Mouse (Mus musculus): ENCODE measurements at regions not wholly inside any gene's neighbourhood (a gene's known extent, or its start where the extent isn't known, plus 50 kb on each side); places are given as distances from the start of the nearest gene placed in this dataset.

DNA sequence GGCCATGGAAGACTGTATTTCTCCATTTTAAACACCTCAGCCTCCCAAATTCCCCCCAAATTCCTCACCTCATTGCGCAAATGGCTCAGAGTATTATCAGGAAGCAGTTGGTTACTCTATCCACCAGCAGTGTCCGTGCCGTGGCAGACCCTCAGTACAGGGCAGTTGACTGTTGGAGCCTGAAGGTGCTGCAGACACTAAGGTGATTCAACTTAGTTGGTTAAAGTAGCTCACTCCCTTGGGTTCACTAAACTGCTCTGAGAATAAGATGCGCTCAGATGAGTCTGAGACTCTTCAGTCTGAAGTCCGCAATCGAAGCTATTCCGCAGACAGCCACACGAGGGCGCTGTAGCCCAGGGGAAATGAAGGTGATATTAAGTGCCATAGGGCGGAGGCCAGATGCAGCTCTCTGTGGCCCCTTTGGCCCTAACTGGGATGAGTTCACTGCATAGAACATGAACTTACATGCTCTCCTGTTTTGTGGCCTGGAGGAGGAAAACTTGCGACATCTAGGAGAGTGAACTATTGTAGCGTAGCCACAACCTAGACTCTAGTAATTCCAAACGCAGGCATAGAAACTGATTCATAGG, 62.9 kb downstream of the Amer3 start:
- peak; percentile 70 for DNase-seq

GRCm38 (mm10) chr1:34653963-34654644, 74.6 kb downstream of the Amer3 start:
- DNase-seq, result no peak

DNA sequence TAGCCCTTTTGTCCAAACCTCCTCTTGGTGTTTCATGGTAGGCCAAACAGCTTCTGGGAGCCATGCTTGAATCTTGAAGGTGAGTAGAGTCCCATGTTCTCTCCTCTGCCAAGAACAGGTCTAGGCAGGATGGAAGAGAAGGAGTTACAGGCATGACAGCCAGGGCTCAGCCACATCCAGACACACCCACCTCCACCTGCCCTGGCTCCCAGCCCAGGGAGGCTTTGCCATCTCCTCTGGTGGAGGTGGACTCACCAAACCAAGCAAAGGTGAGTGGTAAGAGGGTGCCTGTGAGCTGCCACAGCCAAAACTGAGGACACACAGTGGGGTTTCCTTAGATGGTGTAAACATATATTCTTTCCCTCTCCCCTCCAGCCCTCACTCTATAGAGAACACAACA, 78.0 kb downstream of the Amer3 start:
- no peak for DNase-seq

- DNase-seq, result no peak
Measured at GRCm38 (mm10) chr1:34663875-34664547, 84.6 kb downstream of the Amer3 start.

GRCm38 (mm10) chr1:34664816-34665511, 85.5 kb downstream of the Amer3 start:
- DNase-seq, result peak; percentile 52

- no peak for DNase-seq
Measured at GRCm38 (mm10) chr1:34665512-34665854, 86.0 kb downstream of the Amer3 start.

GRCm38 (mm10) chr1:34666226-34666662, 86.8 kb downstream of the Amer3 start:
- DNase-seq, result no peak

- DNase-seq, result no peak
Measured at GRCm38 (mm10) chr1:34677105-34677741, 97.8 kb downstream of the Amer3 start.

DNA sequence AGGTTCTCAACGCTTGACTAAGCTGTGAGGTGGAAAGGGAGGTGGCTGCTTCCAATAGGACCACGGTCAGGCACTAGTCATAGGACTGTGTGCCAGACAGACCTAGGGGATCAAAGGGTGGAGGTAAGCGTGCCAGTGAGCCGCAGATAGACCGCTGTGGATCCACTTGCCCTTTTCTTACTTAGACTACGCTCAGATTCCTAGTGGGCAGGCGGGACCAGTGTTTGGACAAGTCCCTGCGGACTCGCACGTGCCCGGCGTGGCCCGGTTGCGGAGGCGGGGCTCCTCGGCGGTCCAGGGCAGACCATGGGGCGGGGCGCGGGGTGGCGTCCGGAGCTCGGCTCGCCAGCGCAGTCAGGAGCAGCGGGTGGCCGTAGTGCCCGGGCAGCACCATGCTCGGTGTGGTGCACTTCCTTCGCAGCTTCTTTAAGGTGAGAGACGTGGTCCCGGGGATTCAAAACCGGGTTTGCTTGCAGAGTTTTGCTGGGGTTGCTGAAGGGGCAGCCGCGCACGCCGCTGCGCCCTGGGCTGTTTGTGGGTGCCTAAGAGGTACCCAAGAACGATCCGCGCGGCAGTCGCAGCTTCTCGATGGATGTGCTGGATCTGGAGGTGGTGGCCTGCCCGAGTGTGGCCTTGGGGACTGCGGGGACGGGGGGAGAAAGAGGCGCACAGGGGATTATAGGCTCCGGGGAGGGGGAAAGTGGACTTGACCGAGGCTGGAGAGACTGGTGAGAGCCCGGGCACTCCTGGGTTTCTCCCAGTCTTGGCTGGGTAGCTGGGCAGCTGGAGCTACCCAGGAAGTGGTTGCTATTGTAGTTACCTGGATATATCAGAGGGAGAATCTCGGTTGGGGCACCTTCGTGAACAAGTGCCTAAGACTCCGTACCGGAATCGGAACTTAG, 98.6 kb downstream of the Amer3 start:
- peak; percentile 79 for DNase-seq

DNA sequence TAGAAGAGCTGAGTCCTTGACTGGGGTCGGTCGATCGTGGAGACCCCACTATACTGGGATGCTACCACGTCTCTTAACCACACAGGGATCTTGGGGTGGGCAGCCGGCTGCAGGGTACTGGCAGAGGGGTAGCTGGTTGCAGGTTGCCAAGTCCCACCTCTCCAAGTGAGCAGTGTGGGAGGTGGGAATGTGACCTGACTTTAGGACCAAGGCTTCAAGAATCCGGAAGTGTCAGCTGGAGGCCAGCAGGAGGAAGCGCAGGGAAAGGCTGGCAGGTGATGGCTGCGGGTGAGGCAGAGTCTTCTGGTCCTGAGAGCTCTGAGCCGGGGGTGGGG, 99.2 kb downstream of the Amer3 start:
- DNase-seq, result no peak

GRCm38 (mm10) chr1:34686539-34686938, 107.1 kb downstream of the Amer3 start:
- DNase-seq, result no peak

DNA sequence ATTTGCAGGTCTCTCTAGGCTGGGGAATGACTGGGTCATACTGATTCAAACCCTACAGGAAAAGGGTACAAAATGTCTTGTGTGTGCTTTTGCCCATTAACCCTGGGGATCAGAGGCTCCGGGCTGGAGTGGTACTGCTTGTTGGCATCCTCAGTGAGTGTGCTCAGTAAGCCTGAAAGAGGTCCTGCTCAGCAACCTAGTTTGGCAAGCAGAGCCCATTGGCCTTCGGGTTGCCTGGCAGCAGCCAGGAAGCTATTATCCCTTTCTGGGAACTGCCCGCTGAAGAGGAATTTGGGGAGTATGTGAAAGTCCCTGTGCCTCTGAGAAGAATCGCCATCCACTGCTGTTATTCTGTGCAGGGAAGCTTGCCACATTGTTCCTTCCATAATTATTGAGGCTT, 117.1 kb downstream of the Amer3 start:
- no peak for DNase-seq

GRCm38 (mm10) chr1:34700237-34701030, 121.0 kb downstream of the Amer3 start:
- peak; percentile 44 for DNase-seq

- DNase-seq, result no peak
Measured at GRCm38 (mm10) chr1:34701436-34701835, 122.0 kb downstream of the Amer3 start.

DNA sequence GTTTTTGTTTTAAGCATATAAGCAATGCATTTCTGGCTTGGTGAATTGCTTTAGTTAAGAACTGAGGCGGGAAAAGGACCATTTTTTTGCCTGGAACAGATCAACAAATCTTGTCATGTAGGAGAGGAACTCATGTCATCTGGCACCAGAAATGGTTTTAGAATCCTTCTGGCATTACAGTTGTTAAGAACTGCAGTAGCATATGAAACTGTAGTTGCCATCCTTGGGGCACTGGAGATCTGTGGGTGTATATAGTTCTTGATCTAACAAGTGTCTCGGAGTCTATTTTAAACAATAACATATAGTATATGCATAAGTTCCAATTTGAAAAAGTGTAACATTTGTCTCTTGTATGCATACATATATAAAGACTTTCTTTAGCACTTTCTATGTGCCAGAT, 129.6 kb downstream of the Amer3 start:
- no peak for DNase-seq

DNA sequence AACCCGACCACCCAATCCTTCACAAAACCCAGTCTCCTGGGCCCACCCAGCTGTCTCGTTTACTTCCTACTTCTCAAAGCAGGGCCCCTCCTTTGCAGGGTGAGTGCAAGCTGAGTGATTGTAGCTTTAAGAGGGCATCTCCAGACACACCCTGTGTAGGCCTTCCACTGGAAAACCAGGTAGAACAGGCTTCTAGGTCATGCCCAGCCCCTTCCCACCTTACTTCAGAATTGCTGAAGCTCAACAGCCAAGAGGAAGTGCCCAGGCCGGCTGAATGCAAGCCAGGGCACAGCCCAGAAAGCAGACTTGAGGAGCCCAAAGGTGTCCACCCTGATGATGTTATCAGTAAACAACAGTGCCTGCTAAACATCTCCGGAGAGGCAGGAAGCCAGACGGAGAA, 120.2 kb downstream of the Fam168b start:
- no peak for DNase-seq

DNA sequence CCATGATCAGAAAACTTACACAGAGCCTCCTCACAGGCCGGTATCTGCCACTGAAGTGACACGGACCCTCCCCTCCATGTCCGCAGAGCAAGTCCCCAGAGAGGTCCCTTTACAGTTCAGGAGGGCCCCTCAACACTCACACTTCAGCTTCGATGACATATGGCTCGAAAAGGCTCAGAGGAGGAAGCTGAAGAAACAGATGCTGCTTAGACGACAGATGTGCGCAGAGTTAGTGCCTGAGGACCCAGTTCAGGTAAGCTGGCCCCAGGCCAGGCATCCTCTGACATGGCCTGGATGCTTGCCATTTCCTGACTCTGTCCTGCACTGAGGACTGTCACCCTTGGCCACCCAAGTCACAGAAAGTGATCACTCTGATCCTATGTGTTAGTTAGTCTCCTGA, 110.7 kb downstream of the Fam168b start:
- DNase-seq, result no peak

DNA sequence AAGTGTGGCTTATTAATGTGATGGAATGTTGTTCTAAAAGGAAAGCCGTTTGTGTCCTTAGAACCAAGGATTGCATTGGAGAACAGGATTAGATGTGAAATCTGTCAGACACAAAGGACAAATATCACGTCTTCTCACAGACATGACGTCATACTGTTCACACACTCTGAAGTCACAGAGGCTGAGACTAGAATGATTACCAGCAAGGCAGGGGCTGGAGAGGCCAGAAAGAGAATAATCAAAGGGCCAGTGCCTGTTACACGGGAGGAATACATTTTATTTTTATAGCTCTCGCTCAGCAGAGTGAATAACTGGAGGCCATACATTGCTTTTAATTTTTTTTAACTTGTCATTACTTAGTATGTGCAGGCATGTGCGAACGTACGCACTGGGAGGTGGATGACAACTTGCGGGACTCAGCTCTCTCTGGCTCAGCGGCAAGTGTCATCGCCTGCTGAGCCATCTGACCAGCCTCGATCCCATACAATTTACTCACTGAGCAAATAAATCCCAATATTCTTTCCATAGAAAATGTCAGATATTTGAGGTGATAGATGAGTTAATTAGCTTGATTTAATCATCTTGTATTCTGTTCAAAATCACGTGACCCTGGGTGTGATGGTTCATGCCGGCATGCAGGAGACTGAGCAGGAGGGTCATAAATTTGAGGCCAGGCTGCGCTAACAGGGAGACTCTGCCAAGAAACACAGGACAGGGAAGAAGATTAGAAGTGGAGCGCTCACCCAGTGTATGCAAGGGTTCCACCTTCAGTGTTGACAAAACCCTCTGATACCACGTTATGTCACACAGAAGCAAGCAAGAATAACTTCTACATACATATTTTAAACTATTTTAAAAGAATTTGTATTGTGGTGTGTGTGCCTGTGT, 109.6 kb downstream of the Fam168b start:
- no peak for DNase-seq

- peak; percentile 75 for DNase-seq
Measured at GRCm38 (mm10) chr1:34738386-34739067, 104.3 kb downstream of the Fam168b start.

All from adrenal gland, postnatal 25 days (tissue).